Comparison of ENCODE assay signal across 14 mouse cellular contexts in the genomic region with DNA sequence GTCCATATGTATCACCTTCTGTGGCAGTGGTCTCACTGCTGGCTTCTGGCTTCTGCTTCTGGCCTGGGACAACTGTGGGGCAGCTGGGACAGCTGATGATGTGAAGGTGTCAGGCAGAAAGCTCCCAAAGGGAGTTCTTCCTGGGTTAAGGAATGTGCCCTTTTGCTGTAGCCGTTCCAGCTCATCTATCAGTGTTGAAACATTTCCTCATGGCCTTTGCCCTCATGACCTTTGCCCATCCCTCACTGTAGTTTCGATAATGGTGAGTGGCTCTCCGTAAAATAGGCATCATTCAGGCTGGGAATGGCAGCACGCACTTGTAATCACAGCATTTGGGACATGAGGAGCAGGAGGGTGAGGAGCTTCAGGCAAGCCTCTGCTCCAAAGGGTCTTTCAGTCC.
DNase-seq lines count a peak whose midpoint lies in the region; ATAC-seq lines count a peak whose summit lies in the region.
"Had no signal": no experiment of that assay in that cellular context is flagged by ENCODE, and none has a peak within 500 bp of the region (broad histone marks: within the 10 kb centered on the region; RNA-seq: fewer than 3 reads in every experiment).

No protein-coding gene starts in this region.

- H3K9me3 ChIP-seq in neural tube, embryonic 15.5 days (replicated peaks), result no peaks in the 10 kb centered on the region
- H3K9me3 ChIP-seq in liver, embryonic 16.5 days (replicated peaks; ENCODE audit: control insufficient read depth, low read length), result no peaks in the 10 kb centered on the region
- H3K9me3 ChIP-seq: megakaryocyte, embryonic 14.5 days had no signal

- H3K9ac ChIP-seq in neural tube, embryonic 15.5 days (replicated peaks), result no peak overlapping the region
- no peak overlapping the region for H3K9ac ChIP-seq in liver, embryonic 16.5 days (ENCODE audit: low read depth, low read length)

- no peaks in the 10 kb centered on the region for H3K36me3 ChIP-seq in neural tube, embryonic 15.5 days
- H3K36me3 ChIP-seq in liver, embryonic 16.5 days (ENCODE audit: control insufficient read depth, insufficient read depth), result no peaks in the 10 kb centered on the region

- ATAC-seq in neural tube, embryonic 15.5 days (ENCODE audit: low FRiP score), result no peak
- peak; percentile 64 for ATAC-seq in liver, embryonic 16.5 days (ENCODE audit: low read depth)
- ATAC-seq: forebrain, embryonic 14.5 days had no signal

- no peak overlapping the region for H3K4me3 ChIP-seq in neural tube, embryonic 15.5 days (replicated peaks)
- no peak overlapping the region for H3K4me3 ChIP-seq in liver, embryonic 16.5 days (ENCODE audit: low read depth, low read length)
- H3K4me3 ChIP-seq: megakaryocyte, embryonic 14.5 days; myocyte had no signal

- DNase-seq in neural tube, embryonic 10.5 days (ENCODE audit: extremely low spot score, low spot score), result peak; percentile 49
- DNase-seq in kidney, postnatal 14 days, result peak; percentile 71
- DNase-seq in spleen, postnatal 36 days (ENCODE audit: low spot score in 2 of 2), result no peak
- DNase-seq in spleen, adult 12 weeks (ENCODE audit: low spot score), result no peak
- DNase-seq in layer of hippocampus, postnatal 36 days, result no peak
- DNase-seq: cerebellum, adult 9-11 months; gastrocnemius, postnatal 14 days; heart, postnatal 4 days; thymus, postnatal 14 days had no signal

- H3K27ac ChIP-seq in neural tube, embryonic 15.5 days (replicated peaks), result no peak overlapping the region
- H3K27ac ChIP-seq in liver, embryonic 16.5 days (ENCODE audit: low read length), result peak overlapping the region; percentile 57

- H3K4me2 ChIP-seq in neural tube, embryonic 15.5 days, result no peak overlapping the region
- H3K4me2 ChIP-seq in liver, embryonic 16.5 days (ENCODE audit: low read depth, low read length), result peak overlapping the region; percentile 32

- no peaks in the 10 kb centered on the region for H3K4me1 ChIP-seq in neural tube, embryonic 15.5 days
- no peaks in the 10 kb centered on the region; the same call in 1 of the 2 replicates for H3K4me1 ChIP-seq in liver, embryonic 16.5 days (ENCODE audit: control insufficient read depth, low read depth, low read length)

- 34% methylated on average over 4 of the region's 4 CpGs for WGBS in neural tube, embryonic 15.5 days
- 40% methylated on average over 4 of the region's 4 CpGs for WGBS in liver, embryonic 16.5 days (ENCODE audit: insufficient replicate concordance)

- H3K27me3 ChIP-seq in neural tube, embryonic 15.5 days (replicated peaks), result 0 out of 2 replicates have a peak, but pooled peaks cover 2% of the 10 kb centered on the region
- no peaks in the 10 kb centered on the region for H3K27me3 ChIP-seq in liver, embryonic 16.5 days (ENCODE audit: control insufficient read depth, insufficient read depth, low read depth, low read length)

Comparison
In these comparisons a context has a peak if more than half of its experiments do, and no peak if none do; other contexts are left out.
1. DNase-seq: peak in neural tube, embryonic 10.5 days (single experiment) and kidney, postnatal 14 days (single experiment); none in spleen, postnatal 36 days (0 of 2), spleen, adult 12 weeks (single experiment) and layer of hippocampus, postnatal 36 days (0 of 2).